8 mouse cellular contexts compared by ENCODE assay signal in the genomic region with DNA sequence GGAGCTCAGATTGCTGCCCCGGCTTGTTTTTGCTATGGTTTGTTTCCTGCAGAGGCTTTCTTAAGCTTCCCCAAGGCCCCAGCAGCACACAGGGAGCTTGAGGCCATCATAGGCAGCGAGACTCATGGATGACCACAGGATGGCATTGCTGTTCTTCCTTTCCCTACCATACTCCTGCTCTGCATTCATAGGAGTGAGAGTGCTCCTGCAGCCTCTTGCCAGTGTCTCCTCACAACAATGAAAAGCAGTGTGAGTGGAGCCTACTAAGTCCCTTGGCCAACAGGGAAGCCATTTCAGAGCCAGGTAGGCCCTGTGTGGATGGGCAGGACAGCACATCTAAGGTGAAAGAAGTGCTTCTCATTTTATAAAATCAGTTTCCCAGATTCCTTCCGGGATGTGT.
DNase-seq lines count a peak whose midpoint lies in the region; ATAC-seq and TF ChIP-seq lines count a peak whose summit lies in the region.

No protein-coding gene starts in this region.

- no peaks in the 10 kb centered on the region for H3K27me3 ChIP-seq in Patski
- no peaks in the 10 kb centered on the region for H3K27me3 ChIP-seq in kidney, postnatal 0 days (ENCODE audit: insufficient read depth, low read length)
- H3K27me3 ChIP-seq in midbrain, embryonic 12.5 days, result no peaks in the 10 kb centered on the region

- no peak overlapping the region for H3K4me2 ChIP-seq in kidney, postnatal 0 days (ENCODE audit: low read length)
- no peak overlapping the region for H3K4me2 ChIP-seq in midbrain, embryonic 12.5 days (replicated peaks)

- no peak overlapping the region for H3K27ac ChIP-seq in embryonic fibroblast, embryonic 13.5 days (ENCODE audit: insufficient read depth, low read length)
- H3K27ac ChIP-seq in kidney, postnatal 0 days, result no peak overlapping the region
- peak overlapping the region; percentile 63 for H3K27ac ChIP-seq in midbrain, embryonic 12.5 days (replicated peaks)

- peak; percentile 56 for TF ChIP-seq CTCF in Patski (IDR thresholded peaks at IDR 0.05)
- peak; percentile 76; the same call in 1 of the 2 replicates for TF ChIP-seq CTCF in embryonic fibroblast, embryonic 13.5 days (IDR thresholded peaks at IDR 0.05; ENCODE audit: borderline replicate concordance, insufficient read depth, low read length)
- TF ChIP-seq CTCF in kidney, postnatal 0 days (IDR thresholded peaks at IDR 0.05; ENCODE audit: low read depth), result peak; percentile 62

- no peaks in the 10 kb centered on the region for H3K36me3 ChIP-seq in kidney, postnatal 0 days (ENCODE audit: insufficient read depth, low read length)
- no peaks in the 10 kb centered on the region for H3K36me3 ChIP-seq in midbrain, embryonic 12.5 days

- no peak for TF ChIP-seq POLR2A in embryonic fibroblast, embryonic 13.5 days (IDR thresholded peaks at IDR 0.05; ENCODE audit: low read depth, low read length)

- CTCF ChIA-PET in Patski (lab: Charles Lee), result no interaction called here

- in situ Hi-C loops in Patski (cut with MboI; ENCODE audit: low pct_unique_long_range_greater_than_20kb), result no loop called here

- POLR2A ChIA-PET in Patski (lab: Charles Lee), result no interaction called here

- no peaks in the 10 kb centered on the region for H3K9me3 ChIP-seq in kidney, postnatal 0 days (replicated peaks; ENCODE audit: low read length)
- H3K9me3 ChIP-seq in midbrain, embryonic 12.5 days, result no peaks in the 10 kb centered on the region

- WGBS in kidney, postnatal 0 days, result 64% methylated on average over 3 of the region's 3 CpGs
- WGBS in midbrain, embryonic 12.5 days, result 56% methylated on average over 3 of the region's 3 CpGs

- ATAC-seq in Patski, result no peak
- no peak for ATAC-seq in kidney, postnatal 0 days (replicated peaks; ENCODE audit: low FRiP score, low read depth)
- ATAC-seq in midbrain, embryonic 12.5 days (ENCODE audit: low FRiP score, low read depth), result peak; percentile 95
- ATAC-seq in granulocyte monocyte progenitor cell, adult 5-6 weeks (replicated peaks; ENCODE audit: poor library complexity, severe bottlenecking), result no peak

- H3K4me1 ChIP-seq in embryonic fibroblast, embryonic 13.5 days (ENCODE audit: control insufficient read depth, insufficient read depth, low read length), result no peaks in the 10 kb centered on the region
- H3K4me1 ChIP-seq in kidney, postnatal 0 days (replicated peaks; ENCODE audit: insufficient read depth, low read length), result no peaks in the 10 kb centered on the region
- H3K4me1 ChIP-seq in midbrain, embryonic 12.5 days, result no peaks in the 10 kb centered on the region

- DNase-seq in 3134 (ENCODE audit: extremely low read depth, insufficient read length, low spot score) (peak; percentile 3), Patski (ENCODE audit: low read depth, low spot score) (no peak), liver (no peak)
- peak; percentile 36 for DNase-seq in kidney, postnatal 0 days (ENCODE audit: low spot score)
- peak; percentile 60 for DNase-seq in telencephalon, adult 2 months (ENCODE audit: low read depth, low spot score)

- H3K9ac ChIP-seq in kidney, postnatal 0 days (ENCODE audit: low read depth, low read length), result no peak overlapping the region
- no peak overlapping the region for H3K9ac ChIP-seq in midbrain, embryonic 12.5 days (replicated peaks)

- H3K4me3 ChIP-seq in embryonic fibroblast, embryonic 13.5 days (ENCODE audit: insufficient read depth, low read length), result no peak overlapping the region
- no peak overlapping the region for H3K4me3 ChIP-seq in kidney, postnatal 0 days (replicated peaks; ENCODE audit: low read depth, low read length)
- H3K4me3 ChIP-seq in midbrain, embryonic 12.5 days, result no peak overlapping the region

Comparison
In these comparisons a context has a peak if more than half of its experiments do, and no peak if none do; other contexts are left out.
1. DNase-seq: peak in 3134 (single experiment), kidney, postnatal 0 days (single experiment) and telencephalon, adult 2 months (single experiment); none in Patski (single experiment) and liver (single experiment).
2. Peak in every context shown above with its lines, with median percentiles within 50 percentile points of each other: CTCF ChIP-seq.